Mouse (Mus musculus) cerebellum, adult 8-10 months (tissue): ENCODE data around the gene Erg.
A peak's percentile ranks its signal among the peaks of the same experiment; 100 is the strongest.

Source experiments
- DNase-seq: peaks from one replicate; pipeline ENCODE4 v3.0.0; 2022

Erg gene

DNA sequence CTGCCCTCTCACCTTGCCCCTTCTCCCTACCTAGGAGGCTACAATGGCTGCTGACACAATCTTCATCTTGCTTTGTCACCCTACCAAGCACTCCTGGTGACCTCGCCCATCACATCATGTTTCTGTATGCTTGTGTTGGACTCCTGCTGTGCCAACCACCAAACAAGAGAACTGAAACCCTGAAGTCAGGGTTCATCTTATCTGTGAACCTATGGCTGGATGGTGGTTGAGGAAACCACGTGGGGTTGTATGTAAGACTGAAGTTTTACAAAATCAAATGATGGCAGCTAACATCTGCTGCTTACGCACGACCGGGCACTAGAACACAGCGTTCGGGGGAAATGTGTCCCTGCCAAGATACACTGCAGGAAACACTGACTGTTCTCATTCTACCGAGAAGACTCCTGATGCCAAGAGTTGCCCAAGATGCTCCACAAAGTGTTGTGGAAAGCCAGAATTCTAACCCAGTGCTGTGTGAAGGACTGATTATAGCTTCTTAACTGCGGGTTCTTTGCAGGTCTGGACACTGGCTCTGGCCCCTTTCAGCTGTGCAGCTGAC lies 201.7 kb downstream of the Erg start:
- DNase-seq = no peak

- DNase-seq = no peak
These were observed 204.1 kb downstream of the Erg start for GRCm38 (mm10) chr16:95382251-95382650.

GRCm38 (mm10) chr16:95376834-95377233 lies 209.6 kb downstream of the Erg start:
- no peak for DNase-seq

DNA sequence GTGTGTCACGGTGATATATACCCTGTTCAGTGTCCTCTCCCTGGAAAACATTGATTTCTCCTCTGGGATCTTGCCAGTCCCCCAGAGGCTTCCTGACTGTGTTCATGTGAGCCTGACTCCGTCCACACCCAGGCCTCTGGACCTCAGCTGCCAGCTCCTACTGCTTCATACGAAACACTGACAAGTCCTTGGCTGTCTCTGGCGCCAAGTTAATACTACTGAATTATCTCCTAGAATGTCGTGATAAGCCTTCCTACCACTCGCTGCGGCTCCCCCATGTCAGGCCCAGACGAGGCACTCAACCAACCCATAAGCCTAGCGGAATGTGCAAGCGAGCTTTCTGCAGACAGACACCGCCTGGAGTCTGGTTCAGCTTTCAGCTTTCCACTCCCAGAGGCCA lies 210.0 kb downstream of the Erg start:
- no peak for DNase-seq

GRCm38 (mm10) chr16:95374646-95375045 lies 211.7 kb downstream of the Erg start:
- no peak for DNase-seq

GRCm38 (mm10) chr16:95372960-95373359 lies 213.4 kb downstream of the Erg start:
- no peak for DNase-seq

- no peak for DNase-seq
These were observed 214.7 kb downstream of the Erg start for GRCm38 (mm10) chr16:95371713-95372112.

- DNase-seq = no peak
These were observed 219.2 kb downstream of the Erg start for GRCm38 (mm10) chr16:95366989-95367765.

GRCm38 (mm10) chr16:95365214-95365613 lies 221.2 kb downstream of the Erg start:
- no peak for DNase-seq

DNA sequence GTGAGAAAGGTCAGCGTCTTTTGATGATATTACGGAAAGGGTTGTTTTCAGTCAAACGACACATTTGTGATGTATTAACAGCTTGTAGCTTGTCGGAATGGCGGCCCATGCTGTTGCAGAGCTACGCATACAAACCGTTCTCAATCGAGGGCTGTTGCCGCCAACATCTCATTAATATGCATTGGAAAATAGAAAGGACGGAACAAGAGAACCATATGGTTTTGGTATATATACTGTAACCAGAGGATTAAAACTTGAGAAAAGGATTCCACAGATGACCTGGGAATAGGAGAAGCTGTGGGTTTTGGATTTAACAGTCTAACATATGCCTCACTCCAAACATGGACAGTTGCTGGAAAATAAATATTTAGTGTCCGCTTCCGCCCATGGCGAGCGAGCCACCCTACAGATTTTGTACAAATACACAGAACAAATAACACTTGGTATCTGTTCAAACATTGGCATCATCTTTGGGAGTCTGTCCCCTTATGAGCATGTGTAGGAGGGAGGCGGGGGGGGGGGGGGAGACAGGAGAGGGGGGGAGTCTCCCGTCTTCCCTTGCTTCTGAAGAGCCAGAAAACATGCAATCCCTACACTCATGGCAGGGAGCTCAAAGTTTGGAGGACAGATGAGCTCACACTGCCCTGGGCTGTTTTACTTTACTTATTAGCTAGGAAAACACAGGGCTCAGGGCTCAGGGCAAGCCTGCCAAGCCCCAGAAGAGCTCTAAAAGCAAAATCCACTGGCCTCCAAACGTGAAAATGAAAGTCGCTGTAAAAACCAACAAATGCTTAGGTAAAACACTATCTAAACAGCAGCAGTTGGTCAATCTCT lies 222.5 kb downstream of the Erg start:
- no peak for DNase-seq

GRCm38 (mm10) chr16:95361950-95362349 lies 224.4 kb downstream of the Erg start:
- no peak for DNase-seq

- DNase-seq = no peak
These were observed 225.4 kb downstream of the Erg start for GRCm38 (mm10) chr16:95360940-95361489.

GRCm38 (mm10) chr16:95360214-95360850 lies 226.1 kb downstream of the Erg start:
- no peak for DNase-seq

- no peak for DNase-seq
These were observed 229.1 kb downstream of the Erg start for GRCm38 (mm10) chr16:95356962-95357955.

DNA sequence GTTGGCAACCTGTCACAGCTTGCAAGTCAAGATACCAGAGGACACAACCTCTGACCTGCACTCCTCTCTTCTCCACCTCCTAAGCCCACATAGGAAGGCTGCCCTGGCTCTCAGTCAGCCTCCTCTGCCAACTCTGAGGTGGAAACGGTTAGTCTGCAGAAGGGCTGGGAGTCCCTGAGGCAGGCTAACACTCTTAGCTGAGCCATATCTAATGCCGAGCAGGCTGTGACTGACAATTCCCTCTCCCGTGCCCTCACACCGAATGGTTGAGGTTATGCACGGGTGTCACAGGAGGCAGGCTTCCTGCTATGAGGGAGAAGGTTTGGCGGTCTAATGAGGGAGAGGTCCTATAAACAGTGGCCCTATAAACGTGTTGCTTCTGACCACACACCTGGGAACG lies 232.6 kb downstream of the Erg start:
- no peak for DNase-seq

GRCm38 (mm10) chr16:95352266-95352665 lies 234.1 kb downstream of the Erg start:
- no peak for DNase-seq

DNA sequence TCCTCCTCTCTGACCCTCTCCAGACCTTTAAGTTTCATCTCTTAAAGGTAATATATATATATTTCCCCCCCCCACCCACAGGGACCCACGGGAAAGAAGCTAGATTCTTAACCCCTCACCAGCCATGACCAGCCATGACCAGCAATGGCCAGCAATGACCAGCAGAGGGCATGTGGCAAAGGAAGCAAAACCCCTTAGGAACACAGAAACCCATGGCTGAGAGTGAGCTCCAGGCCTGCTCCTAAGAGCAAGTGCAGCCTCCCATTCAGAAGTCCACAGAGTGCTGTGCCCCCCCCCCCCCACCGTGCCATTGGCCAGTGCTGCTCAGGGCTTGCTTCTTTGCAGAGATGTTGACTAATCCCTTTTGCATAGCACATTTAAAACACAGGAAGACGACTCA lies 235.9 kb downstream of the Erg start:
- peak; percentile 33 for DNase-seq

GRCm38 (mm10) chr16:95349745-95350144 lies 236.6 kb downstream of the Erg start:
- DNase-seq = no peak

DNA sequence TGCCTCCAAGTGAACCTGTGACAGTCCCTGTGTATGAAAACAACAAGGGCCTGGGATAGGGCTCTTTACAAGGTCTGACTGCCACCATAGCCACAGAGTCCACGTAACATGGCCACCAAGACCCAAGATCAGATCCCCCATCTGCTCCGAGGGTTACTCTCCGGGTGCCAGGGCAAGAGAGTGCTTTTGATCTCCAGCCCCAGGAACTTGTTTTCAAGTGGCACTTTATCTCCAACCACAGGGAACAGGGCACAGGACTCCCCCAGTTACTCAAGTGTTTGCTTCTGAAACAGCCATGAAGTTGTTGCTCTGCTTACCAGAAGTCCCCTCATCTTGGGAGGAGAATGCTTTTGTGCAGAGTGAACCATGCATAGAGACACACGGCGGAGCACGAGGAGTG lies 237.0 kb downstream of the Erg start:
- no peak for DNase-seq

- no peak for DNase-seq
These were observed 237.8 kb downstream of the Erg start for GRCm38 (mm10) chr16:95348555-95348954.

DNA sequence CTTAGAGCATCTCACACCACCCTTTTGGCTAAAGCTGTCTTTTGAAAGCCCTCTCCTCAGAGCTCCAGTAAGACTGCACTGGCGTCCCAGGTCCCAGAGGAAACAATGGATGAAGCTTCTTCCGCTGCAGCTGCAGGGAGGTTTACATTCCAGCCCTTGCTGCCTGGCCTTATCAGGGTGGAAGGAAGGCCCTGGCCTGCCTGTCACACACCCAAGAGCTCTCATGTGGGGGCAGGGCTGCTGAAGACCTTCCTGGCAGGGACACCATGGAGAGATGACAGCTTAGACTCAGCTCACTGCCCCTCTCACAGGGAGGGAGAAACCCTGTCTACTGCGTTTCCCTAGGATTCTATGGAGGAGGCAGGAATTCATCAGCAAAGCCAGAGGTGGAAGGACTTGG lies 239.2 kb downstream of the Erg start:
- no peak for DNase-seq

DNA sequence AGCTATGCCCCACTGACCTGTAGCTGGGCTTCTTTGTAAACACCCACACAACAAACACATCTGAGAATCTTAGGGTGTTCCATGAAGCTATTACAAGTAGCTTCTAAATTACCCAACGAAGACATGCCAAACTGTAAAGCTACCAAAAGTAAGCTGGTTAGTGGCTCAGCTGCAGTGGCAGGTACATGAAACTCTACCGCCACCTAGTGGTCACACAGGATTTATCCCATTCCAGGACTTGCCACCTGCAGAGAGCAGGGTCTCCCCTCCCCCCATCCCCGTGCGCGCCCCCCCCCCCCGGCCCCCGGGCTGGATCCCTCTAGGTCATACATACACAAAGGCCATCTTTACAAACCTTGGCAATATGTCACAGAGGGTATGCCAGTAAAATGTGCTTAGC lies 240.5 kb downstream of the Erg start:
- DNase-seq = peak; percentile 64
